Mouse (Mus musculus) urinary bladder, postnatal 10 days (tissue): ENCODE data around the gene 4930455H04Rik.

ENCODE experiments used
- DNase-seq: peaks from one replicate; pipeline ENCODE4 v3.0.0; 2022; ENCODE audit warnings: low spot score

Gene 4930455H04Rik

DNA sequence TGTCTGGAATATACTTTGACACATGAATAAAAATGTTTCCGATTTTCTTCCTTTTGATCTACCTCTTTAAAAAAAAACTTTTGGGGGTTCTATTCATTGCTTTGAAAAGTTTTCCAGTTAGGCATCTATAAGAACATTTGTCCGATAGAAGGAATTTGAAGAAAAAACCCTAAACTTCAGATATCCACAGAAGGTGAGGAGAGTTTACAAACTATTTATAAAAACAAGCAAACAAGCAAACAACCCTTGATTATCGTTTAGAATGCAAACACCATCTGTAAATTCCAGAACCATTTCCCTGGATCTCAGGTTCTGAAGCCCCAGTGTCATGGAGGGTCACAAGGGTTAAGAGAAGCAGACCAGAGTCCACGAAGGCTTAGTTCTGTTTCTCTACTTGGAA is at the start of gene 4930455H04Rik:
Gene 4930455H04Rik (plus strand): TSS at position 301 of the 400 bp plus-strand sequence.
- no peak for DNase-seq

GRCm38 (mm10) chr3:116921535-116921934 is 46.5 kb upstream of the 4930455H04Rik start:
- no peak for DNase-seq

DNA sequence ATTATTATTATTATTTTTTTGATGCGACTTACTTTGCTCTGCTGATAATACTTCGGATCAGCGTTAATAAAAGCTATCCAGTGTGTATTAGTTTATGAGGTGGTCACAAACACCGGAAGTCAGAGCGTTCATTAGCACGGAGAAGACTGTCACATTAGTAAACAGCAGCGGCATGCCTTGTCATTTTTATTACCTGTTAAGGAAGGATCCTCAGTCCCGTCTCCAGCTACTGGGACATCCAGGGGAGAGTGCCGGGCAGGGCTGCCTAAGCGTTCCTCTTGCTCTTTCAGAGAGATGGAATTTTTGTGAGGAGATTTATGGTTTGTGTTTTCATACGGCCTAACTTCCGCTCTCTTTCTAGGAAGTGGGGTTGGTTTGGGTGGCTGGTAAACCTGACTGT is 45.0 kb upstream of the 4930455H04Rik start:
- no peak for DNase-seq

GRCm38 (mm10) chr3:116928994-116929393 is 39.1 kb upstream of the 4930455H04Rik start:
- DNase-seq: no peak

DNA sequence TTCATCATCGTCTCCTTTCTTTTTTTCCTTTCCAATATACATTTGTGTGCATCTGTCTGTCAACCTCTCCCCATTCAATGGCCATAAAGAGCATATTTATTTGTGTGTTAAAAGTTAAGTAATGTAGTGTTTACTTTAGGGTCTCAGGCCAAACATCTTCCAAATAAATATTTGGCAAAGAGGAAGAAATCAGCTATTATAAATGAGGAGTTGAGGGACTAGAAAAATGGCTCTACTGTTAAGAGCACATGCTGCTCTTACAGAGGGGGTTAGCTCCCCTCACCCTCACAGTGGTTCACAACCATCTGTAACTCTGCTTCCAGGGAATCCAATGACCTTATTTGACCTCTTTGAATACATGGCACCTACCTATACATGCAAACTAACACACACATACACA is 34.9 kb upstream of the 4930455H04Rik start:
- DNase-seq: no peak

DNA sequence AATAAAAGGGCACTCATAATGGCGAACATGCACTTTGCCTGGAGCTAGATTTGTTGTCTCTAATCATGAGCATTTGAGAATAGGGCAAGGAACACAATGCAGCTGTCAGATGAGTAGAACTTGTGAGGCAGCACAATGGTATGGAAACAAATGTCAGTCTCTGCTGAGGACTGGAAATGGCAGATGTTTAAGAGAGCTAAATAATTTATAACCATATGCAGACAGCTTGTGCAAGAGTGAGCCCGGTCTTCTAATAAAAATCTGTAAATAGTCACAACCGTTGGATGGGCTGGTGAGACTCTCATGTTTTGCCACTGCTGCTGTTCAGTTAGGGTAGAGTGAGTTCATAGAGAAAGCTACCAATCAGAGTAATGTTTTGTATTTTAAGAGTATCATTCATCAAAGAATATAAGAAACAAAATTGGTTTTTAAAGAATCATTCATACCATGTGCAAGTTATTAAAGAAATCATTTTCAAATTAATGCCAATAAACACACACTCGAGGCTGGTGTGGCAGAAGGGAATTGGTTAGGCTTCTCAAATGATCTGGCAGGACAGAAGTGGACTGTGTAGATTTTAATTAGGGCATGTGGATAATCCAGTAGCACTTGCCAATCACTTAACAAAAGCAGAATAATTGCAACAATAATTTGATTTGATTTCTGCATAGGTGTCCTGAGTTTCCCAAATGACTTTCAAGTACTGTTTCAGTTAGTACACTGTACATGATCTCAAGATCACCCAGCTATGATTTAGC is 31.0 kb upstream of the 4930455H04Rik start:
- no peak for DNase-seq

DNA sequence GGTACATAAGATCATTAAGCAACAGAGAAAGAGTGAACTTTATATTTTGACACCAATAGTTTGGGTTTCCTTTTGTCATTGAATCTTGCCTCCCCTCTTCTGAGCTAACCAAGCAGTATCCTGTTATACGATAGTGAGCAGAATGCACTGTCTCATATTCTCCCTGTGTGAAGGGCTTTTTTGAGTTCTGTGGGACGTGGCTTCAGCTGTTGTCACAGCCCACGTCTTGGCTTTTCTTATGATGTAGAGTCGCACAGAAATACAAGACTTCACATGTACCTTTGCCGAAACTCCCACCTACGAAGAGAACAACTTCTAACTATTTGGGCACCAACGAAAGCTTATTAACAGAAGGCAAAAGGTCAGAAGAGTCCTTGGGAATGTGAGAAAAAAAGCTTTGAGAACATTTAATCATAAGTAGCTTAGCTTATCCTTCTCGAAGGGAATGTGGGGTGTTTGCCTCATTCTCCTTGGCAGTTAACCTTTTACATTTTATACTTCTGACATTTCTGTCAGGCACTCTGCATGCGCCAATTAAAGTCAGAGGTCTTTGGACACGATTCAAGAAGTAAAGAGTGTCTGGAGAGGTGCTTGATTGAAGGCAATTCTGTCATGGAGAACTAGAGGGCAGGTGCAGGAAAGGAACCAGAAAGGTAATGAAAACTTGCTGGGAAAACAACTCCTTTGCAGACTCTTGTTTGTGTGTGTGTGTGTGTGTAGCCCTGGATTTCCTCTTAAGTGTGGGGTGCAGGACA is 27.1 kb upstream of the 4930455H04Rik start:
- DNase-seq: no peak

GRCm38 (mm10) chr3:116941559-116942117 is 26.4 kb upstream of the 4930455H04Rik start:
- DNase-seq: no peak

DNA sequence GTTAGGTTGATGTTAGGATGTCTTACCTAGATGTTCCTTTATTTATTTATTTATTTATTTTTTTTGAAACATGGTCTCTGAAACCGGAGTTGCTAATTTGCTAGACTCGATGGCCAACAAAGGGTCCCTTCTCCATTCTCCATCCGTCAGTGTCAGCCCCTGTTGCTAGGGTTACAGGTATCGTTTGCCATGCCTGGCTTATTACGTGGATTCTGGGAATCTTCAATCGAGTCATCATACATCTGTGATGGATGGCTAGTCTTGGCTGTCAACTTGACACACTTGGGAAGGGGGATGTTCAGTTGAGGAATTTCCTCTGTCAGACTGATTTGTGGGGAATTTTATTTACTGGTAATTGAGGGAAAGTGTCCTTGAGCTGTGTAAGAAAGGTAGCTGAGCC is 25.3 kb upstream of the 4930455H04Rik start:
- no peak for DNase-seq

DNA sequence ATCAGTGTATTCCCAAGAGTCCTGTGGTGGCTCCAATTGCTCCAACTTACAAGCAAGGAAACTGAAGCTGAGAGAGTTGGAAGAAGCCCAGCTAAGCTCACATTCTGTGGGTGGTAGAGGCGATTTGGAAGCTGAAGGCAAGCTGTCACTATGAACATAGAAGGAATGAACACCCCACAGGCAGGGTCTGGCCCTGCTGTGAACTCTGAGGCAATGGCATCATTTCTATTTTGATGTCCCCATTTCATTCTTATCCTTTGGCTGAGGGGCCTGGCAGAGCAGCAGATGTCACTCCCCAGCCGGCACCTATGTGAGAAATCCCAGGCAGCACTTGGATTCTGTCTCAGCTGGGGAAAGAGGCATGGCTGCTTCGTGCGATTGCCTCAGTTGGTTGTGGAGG is 24.6 kb upstream of the 4930455H04Rik start:
- no peak for DNase-seq

DNA sequence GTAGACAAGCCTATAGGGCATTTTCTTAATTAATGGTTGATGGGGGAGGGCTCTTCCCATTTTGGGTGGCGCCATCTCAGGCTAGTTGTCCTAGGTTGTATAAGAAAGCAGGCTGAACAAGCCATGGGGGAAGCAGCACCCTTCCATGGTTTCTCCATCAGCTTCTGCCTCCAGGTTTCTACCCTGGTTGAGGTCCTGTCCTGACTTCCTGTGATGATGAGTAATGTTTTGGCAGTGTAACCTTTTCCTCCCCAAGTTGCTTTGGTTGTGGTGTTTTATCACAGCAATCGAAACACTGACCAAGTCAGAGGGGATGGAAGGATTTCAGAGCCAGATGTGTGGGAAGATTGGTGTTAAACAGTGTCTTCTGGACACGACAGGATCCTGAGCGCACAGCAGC is 21.6 kb upstream of the 4930455H04Rik start:
- no peak for DNase-seq

- no peak for DNase-seq
These were observed 17.4 kb upstream of the 4930455H04Rik start for GRCm38 (mm10) chr3:116950665-116951115.

- DNase-seq: no peak
These were observed 16.6 kb upstream of the 4930455H04Rik start for GRCm38 (mm10) chr3:116951489-116951888.

- no peak for DNase-seq
These were observed 15.7 kb upstream of the 4930455H04Rik start for GRCm38 (mm10) chr3:116952242-116952899.

DNA sequence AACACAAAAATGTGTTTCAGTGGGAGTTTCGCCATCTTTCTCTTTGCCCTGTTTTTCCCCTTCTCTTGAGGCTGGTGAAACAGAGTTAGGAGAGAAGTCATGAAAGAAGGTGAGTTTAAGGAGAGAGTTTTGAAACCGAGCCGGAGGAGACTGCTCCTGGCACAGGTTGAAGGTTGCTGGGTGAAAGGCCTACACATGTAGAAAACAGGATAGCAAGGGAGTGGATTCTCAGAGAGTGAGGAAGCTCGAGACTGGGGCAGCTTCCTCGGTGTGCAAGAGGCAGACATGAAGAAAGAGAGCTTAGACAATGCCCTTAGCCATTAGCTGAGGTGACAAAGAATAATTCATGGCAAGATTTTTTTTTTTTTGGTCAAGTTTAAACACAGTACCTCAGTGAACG is 14.7 kb upstream of the 4930455H04Rik start:
- DNase-seq: no peak

DNA sequence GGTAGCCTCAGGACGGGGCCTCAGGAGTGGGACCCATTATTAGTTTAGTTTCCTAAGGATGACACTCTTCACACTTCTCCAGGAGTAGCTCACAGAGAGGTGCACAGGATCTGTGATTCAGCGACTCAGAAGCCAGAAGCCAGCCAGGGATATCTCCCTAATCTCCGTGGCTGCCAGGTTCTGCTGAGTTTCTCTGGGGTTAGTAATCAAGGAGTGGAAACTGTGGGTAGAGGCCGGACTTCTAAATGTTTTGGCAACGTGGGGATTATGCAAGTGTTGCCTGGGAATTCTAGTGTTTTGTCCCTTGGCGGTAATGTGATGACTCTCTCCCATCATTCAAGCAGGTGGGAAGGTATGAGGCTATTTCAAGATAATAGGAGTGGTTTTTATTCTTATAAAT is 13.0 kb upstream of the 4930455H04Rik start:
- DNase-seq: no peak

DNA sequence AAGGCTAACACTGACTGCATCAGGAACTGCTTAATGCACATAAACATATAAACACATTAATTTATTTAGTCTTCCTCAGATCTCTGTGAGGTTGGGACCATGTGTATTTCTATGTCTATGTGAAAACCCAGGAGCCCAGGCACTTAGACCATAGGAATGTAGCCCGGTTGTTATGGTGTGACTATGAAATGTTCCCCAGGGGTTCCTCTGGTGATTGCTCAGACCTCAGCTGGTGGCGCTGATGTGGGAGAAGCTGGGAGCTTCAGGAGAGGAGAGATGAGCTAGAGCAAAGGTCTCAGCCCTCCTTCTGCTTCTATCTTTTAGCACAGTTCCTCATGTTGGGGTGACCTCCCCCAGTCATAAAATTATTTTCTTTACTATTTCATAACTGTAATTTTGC is 7.7 kb upstream of the 4930455H04Rik start:
- DNase-seq: no peak

DNA sequence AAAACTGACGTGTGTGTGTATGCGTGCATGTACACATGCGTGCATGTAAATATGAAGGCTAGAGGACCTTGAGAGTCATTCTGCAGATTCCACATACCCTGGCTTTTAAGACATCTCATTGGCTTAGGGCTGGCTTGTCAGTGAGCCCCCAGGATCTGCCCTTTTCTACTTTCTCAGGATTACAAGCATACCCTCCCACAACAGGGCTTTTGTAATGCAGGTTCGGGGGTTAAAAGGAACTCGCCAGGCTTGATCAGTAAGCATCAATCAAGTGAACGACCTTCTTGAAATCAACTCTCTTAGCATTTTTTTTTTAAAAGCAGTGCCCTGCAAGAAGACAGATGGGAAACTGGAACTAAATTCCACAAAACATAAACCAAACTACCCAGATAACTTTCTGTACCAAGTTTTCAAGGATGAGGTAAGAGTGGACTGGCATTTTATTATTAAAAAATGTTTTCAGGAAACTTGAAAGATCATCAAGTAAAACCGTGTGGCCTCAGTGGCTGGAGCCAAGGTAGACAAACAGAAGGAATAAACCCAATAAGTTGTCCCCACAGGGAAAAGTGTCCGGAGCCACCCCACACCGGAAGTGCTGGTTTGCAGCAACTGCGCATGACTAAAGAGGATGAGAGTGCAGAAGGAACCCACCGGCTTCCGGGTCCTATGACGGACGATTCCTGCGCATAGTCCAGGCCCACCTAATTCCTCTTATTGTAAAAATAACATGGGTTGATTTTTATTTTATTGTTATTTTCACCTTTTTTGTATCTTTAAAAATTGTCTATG is 6.5 kb upstream of the 4930455H04Rik start:
- DNase-seq: no peak

DNA sequence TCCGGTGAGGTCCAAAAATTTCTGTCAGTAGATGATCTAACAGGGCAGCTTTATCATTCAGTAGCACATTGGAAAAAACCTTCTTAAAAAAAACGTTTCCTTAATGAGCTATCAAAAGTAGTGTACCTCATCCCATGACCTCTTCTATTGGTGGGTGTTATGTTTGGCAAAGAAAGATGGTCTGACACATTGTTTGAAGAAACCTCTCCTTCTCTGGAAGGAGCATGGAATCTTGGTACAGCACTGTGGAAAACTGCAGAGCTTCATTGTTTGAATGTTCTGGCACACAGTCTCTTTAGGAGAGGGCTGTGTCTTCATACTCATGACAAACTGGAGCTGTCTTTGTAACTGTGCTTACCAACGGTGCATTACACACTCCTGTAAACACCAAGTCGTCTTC is 4.9 kb upstream of the 4930455H04Rik start:
- DNase-seq: no peak

DNA sequence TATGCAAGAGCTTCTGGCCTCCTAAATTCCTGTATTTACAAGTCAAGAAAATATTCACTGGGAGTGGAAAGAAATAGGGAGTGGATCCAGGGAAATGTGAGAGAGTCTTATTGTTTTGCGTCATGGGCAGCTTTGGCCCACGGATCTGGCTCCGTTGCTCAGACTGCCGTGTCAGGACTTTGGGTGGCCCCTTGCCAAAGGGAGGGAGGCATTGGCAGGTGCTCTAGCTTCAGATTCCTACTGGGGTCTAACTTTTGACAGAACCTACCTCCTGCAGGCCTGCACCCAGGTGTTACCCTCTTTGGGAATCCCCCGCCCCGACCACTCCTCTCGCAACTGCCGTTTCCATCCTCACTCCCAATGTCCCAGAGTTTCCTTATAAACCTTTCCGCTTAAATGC is 3.6 kb upstream of the 4930455H04Rik start:
- DNase-seq: no peak

DNA sequence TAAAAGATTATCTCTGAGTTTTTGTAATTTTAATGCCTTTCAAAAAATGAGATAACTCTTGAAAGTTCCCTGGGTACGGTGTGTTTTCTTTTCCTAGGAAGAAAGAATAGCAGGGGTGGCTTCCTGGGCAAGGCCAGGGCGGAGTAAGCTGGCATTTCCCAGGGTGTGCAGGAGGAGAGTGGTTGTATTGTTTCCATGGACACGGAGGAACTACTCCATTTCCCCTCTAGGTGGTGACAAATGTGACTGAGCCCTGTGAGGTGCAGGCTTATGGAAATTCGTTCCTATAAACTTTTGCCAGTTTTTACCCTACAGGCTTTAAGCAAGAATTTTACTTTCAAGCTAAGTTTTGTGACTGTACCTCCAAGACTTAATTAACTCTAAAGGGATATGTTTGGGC is 1.8 kb upstream of the 4930455H04Rik start:
- no peak for DNase-seq

DNA sequence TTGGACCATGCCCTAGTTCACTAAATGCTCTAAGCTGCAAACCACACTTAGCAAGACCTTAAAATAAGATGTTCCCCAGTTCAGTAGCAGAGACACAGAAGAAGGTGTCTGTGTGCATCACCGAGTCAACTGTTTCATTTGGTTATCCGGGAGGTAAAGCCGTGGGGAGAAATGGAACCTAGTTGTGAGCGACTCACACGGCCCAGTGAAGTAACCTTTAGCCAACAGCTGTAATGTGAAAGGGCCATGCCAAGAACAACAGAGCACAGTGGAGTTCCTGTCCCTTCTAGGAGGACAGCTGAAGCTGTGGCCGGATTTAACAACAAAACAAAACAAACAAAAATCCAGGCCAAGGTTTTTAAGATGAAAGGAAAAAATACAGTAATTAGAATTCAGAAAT is 1.3 kb upstream of the 4930455H04Rik start:
- DNase-seq: no peak
